Mouse (Mus musculus) cerebellum, adult (tissue): ENCODE measurements around the gene Mzt1.

Experiments used
- ATAC-seq: cut with Nextera tagmentation; 2 replicates; pipeline ENCODE4 v1.9.2; 2017; ENCODE audit warnings: mild to moderate bottlenecking, moderate library complexity, mixed read lengths; ENCODE audit not compliant: insufficient number of reproducible peaks, low FRiP score, low TSS enrichment

The Mzt1 gene

GRCm38 (mm10) chr14:99019136-99019808 is 26.7 kb downstream of the Mzt1 start:
- no peak for ATAC-seq

GRCm38 (mm10) chr14:99018691-99019090 is 27.2 kb downstream of the Mzt1 start:
- ATAC-seq, result no peak

- no peak for ATAC-seq
Measured at GRCm38 (mm10) chr14:99010920-99011313, 35.0 kb downstream of the Mzt1 start.

GRCm38 (mm10) chr14:99010224-99010919 is 35.6 kb downstream of the Mzt1 start:
- peak; percentile 67; the same call in 1 of the 2 replicates for ATAC-seq

GRCm38 (mm10) chr14:98994218-98994617 is 51.7 kb downstream of the Mzt1 start, which contains the start of gene Rpl36a-ps1:
Rpl36a-ps1 (minus strand) TSS chr14:98994318.
- no peak for ATAC-seq

GRCm38 (mm10) chr14:98992482-98992881 is 53.5 kb downstream of the Mzt1 start:
- ATAC-seq, result no peak

GRCm38 (mm10) chr14:98990636-98991035 is 55.3 kb downstream of the Mzt1 start:
- ATAC-seq, result no peak

- ATAC-seq, result no peak
Measured at GRCm38 (mm10) chr14:98989818-98990217, 56.1 kb downstream of the Mzt1 start.
